Mouse (Mus musculus): ENCODE results near the gene Kat2b. TPM values are rescaled to one million over a fixed set of nuclear protein-coding genes. Genes with fewer than 3 reads are reported as not detected.

Kat2b gene
- polyA plus RNA-seq, 1 experiment: 8.5 TPM

- peaks cover 8% of the 10 kb centered on the region; the same call in 1 of the 2 replicates for H3K4me1 ChIP-seq (ENCODE audit: control insufficient read depth, insufficient read depth, insufficient read length, low read length)
- no peak for TF ChIP-seq POLR2A (IDR thresholded peaks at IDR 0.05; ENCODE audit: low read depth, low read length)
- no peak for TF ChIP-seq CTCF (IDR thresholded peaks at IDR 0.05; ENCODE audit: extremely low read depth, insufficient read length, insufficient replicate concordance, low read depth, low read length)
- WGBS: 91% methylated on average over 9 of the region's 9 CpGs
Observed at GRCm38 (mm10) chr17:53588097-53588855, 21.6 kb downstream of the Kat2b start.

GRCm38 (mm10) chr17:53590110-53590509 is 23.4 kb downstream of the Kat2b start:
- Histone ChIP-seq H3K27me3 (ENCODE audit: control insufficient read depth, insufficient read depth, low read length) (no peaks in the 10 kb centered on the region), H3K36me3 (ENCODE audit: control insufficient read depth, insufficient read depth, low read length) (no peaks in the 10 kb centered on the region), H3K27ac (ENCODE audit: insufficient read depth, low read depth, low read length) (no peak overlapping the region), H3K4me3 (ENCODE audit: low read depth, low read length) (no peak overlapping the region), H3K4me1 (ENCODE audit: control insufficient read depth, insufficient read depth, insufficient read length, low read length) (peaks cover 8% of the 10 kb centered on the region; the same call in 1 of the 2 replicates)
- no peak for TF ChIP-seq CTCF (IDR thresholded peaks at IDR 0.05; ENCODE audit: extremely low read depth, insufficient read length, insufficient replicate concordance, low read depth, low read length)
- no peak for TF ChIP-seq POLR2A (IDR thresholded peaks at IDR 0.05; ENCODE audit: low read depth, low read length)
- WGBS: 93% methylated on average over 6 of the region's 6 CpGs

More at GRCm38 (mm10) chr17:53588097-53588855, 21.6 kb downstream of the Kat2b start:
- no peak overlapping the region for H3K4me3 ChIP-seq (ENCODE audit: low read depth, low read length)
- H3K36me3 ChIP-seq (ENCODE audit: control insufficient read depth, insufficient read depth, low read length): no peaks in the 10 kb centered on the region
- no peaks in the 10 kb centered on the region for H3K27me3 ChIP-seq (ENCODE audit: control insufficient read depth, insufficient read depth, low read length)
- H3K27ac ChIP-seq (ENCODE audit: insufficient read depth, low read depth, low read length): no peak overlapping the region

- Histone ChIP-seq H3K4me3 (ENCODE audit: low read depth, low read length) (no peak overlapping the region), H3K27me3 (ENCODE audit: control insufficient read depth, insufficient read depth, low read length) (no peaks in the 10 kb centered on the region), H3K4me1 (ENCODE audit: control insufficient read depth, insufficient read depth, insufficient read length, low read length) (peaks cover 7% of the 10 kb centered on the region), H3K36me3 (ENCODE audit: control insufficient read depth, insufficient read depth, low read length) (no peaks in the 10 kb centered on the region), H3K27ac (ENCODE audit: insufficient read depth, low read depth, low read length) (no peak overlapping the region)
- TF ChIP-seq CTCF (IDR thresholded peaks at IDR 0.05; ENCODE audit: extremely low read depth, insufficient read length, insufficient replicate concordance, low read depth, low read length) (no peak), POLR2A (IDR thresholded peaks at IDR 0.05; ENCODE audit: low read depth, low read length) (no peak)
- WGBS: 90% methylated on average over 5 of the region's 5 CpGs
Observed at GRCm38 (mm10) chr17:53591910-53592309, 25.2 kb downstream of the Kat2b start.

- no peaks in the 10 kb centered on the region; the same call in none of the 2 replicates for H3K4me1 ChIP-seq (ENCODE audit: control insufficient read depth, insufficient read depth, insufficient read length, low read length)
- H3K36me3 ChIP-seq (ENCODE audit: control insufficient read depth, insufficient read depth, low read length): no peaks in the 10 kb centered on the region
- WGBS: 84% methylated on average over 4 of the region's 4 CpGs
- no peak for TF ChIP-seq CTCF (IDR thresholded peaks at IDR 0.05; ENCODE audit: extremely low read depth, insufficient read length, insufficient replicate concordance, low read depth, low read length)
- no peak overlapping the region for H3K4me3 ChIP-seq (ENCODE audit: low read depth, low read length)
- no peaks in the 10 kb centered on the region for H3K27me3 ChIP-seq (ENCODE audit: control insufficient read depth, insufficient read depth, low read length)
- H3K27ac ChIP-seq (ENCODE audit: insufficient read depth, low read depth, low read length): no peak overlapping the region
Observed at GRCm38 (mm10) chr17:53594590-53594989, 27.9 kb downstream of the Kat2b start.

GRCm38 (mm10) chr17:53595527-53595926 is 28.9 kb downstream of the Kat2b start:
- no peaks in the 10 kb centered on the region for H3K36me3 ChIP-seq (ENCODE audit: control insufficient read depth, insufficient read depth, low read length)
- H3K27ac ChIP-seq (ENCODE audit: insufficient read depth, low read depth, low read length): no peak overlapping the region
- H3K27me3 ChIP-seq (ENCODE audit: control insufficient read depth, insufficient read depth, low read length): no peaks in the 10 kb centered on the region
- H3K4me3 ChIP-seq (ENCODE audit: low read depth, low read length): no peak overlapping the region
- WGBS: 59% methylated on average over 8 of the region's 8 CpGs
- no peaks in the 10 kb centered on the region; the same call in none of the 2 replicates for H3K4me1 ChIP-seq (ENCODE audit: control insufficient read depth, insufficient read depth, insufficient read length, low read length)
- TF ChIP-seq POLR2A (IDR thresholded peaks at IDR 0.05; ENCODE audit: low read depth, low read length): no peak
- no peak for TF ChIP-seq CTCF (IDR thresholded peaks at IDR 0.05; ENCODE audit: extremely low read depth, insufficient read length, insufficient replicate concordance, low read depth, low read length)

- H3K27ac ChIP-seq (ENCODE audit: insufficient read depth, low read depth, low read length): no peak overlapping the region
- H3K4me3 ChIP-seq (ENCODE audit: low read depth, low read length): no peak overlapping the region
- no peaks in the 10 kb centered on the region for H3K36me3 ChIP-seq (ENCODE audit: control insufficient read depth, insufficient read depth, low read length)
- no peaks in the 10 kb centered on the region for H3K27me3 ChIP-seq (ENCODE audit: control insufficient read depth, insufficient read depth, low read length)
- WGBS: 27% methylated on average over 3 of the region's 3 CpGs
- no peaks in the 10 kb centered on the region; the same call in none of the 2 replicates for H3K4me1 ChIP-seq (ENCODE audit: control insufficient read depth, insufficient read depth, insufficient read length, low read length)
- TF ChIP-seq CTCF (IDR thresholded peaks at IDR 0.05; ENCODE audit: extremely low read depth, insufficient read length, insufficient replicate concordance, low read depth, low read length) (no peak), POLR2A (IDR thresholded peaks at IDR 0.05; ENCODE audit: low read depth, low read length) (no peak)
Observed at GRCm38 (mm10) chr17:53596314-53596882, 29.7 kb downstream of the Kat2b start.

All from small intestine, adult 2 months (tissue).